Mouse (Mus musculus): ENCODE results near the gene Rbm42. TPM values are rescaled to one million over a fixed set of nuclear protein-coding genes. Genes with fewer than 3 reads are reported as not detected.

Rbm42 gene
- 73.7 and 92.8 TPM in 2 replicates for polyA plus RNA-seq (2015; fragmentation: Nextera tagmentation; extraction: Ambion mirVana)

GRCm38 (mm10) chr7:30649591-30650540 is at the start of gene Rbm42:
TSS of gene Rbm42 (minus strand) at chr7:30650317.
- WGBS, result 1% methylated on average over 59 of the region's 59 CpGs
- H3K36me3 ChIP-seq, result peaks cover 46% of the 10 kb centered on the region

GRCm38 (mm10) chr7:30698589-30698988 is 48.5 kb upstream of the Rbm42 start, which contains the start of gene 2200002J24Rik:
TSS of gene 2200002J24Rik (plus strand) at chr7:30698926.
- no peaks in the 10 kb centered on the region for H3K9me3 ChIP-seq (replicated peaks)
- H3K27ac ChIP-seq, result no peak within 1 kb of the TSS; the same call in 1 of the 2 replicates
- no peak within 1 kb of the TSS for H3K9ac ChIP-seq
- 0 out of 2 replicates have a peak, but pooled peaks have one; percentile 18 for ATAC-seq (replicated peaks; ENCODE audit: insufficient number of reproducible peaks, insufficient read depth, low FRiP score, low read depth)
- 42% methylated on average over 9 of the region's 9 CpGs for WGBS
- H3K4me3 ChIP-seq, result no peak within 1 kb of the TSS
- peaks cover 8% of the 10 kb centered on the region for H3K4me1 ChIP-seq (replicated peaks)
- no peaks in the 10 kb centered on the region for H3K36me3 ChIP-seq
- H3K4me2 ChIP-seq, result no peak within 1 kb of the TSS
- H3K27me3 ChIP-seq, result no peaks in the 10 kb centered on the region

More at GRCm38 (mm10) chr7:30649591-30650540, at the start of gene Rbm42:
- H3K4me2 ChIP-seq, result peak within 1 kb of the TSS; percentile 85
- peak within 1 kb of the TSS; percentile 63 for H3K27ac ChIP-seq
- H3K4me1 ChIP-seq (replicated peaks), result peaks cover 9% of the 10 kb centered on the region
- no peaks in the 10 kb centered on the region for H3K9me3 ChIP-seq (replicated peaks)
- H3K9ac ChIP-seq, result peak within 1 kb of the TSS; percentile 93
- H3K27me3 ChIP-seq, result no peaks in the 10 kb centered on the region
- ATAC-seq (replicated peaks; ENCODE audit: insufficient number of reproducible peaks, insufficient read depth, low FRiP score, low read depth), result peak; percentile 99
- H3K4me3 ChIP-seq, result peak within 1 kb of the TSS; percentile 82

GRCm38 (mm10) chr7:30698101-30698500 is 48.0 kb upstream of the Rbm42 start:
- H3K27me3 ChIP-seq, result no peaks in the 10 kb centered on the region
- no peak for ATAC-seq (replicated peaks; ENCODE audit: insufficient number of reproducible peaks, insufficient read depth, low FRiP score, low read depth)
- no peak overlapping the region for H3K4me3 ChIP-seq
- H3K4me2 ChIP-seq, result no peak overlapping the region
- H3K4me1 ChIP-seq (replicated peaks), result peaks cover 8% of the 10 kb centered on the region
- H3K9ac ChIP-seq, result no peak overlapping the region
- H3K27ac ChIP-seq, result no peak overlapping the region; the same call in 1 of the 2 replicates
- WGBS, result 44% methylated on average over 5 of the region's 5 CpGs
- no peaks in the 10 kb centered on the region for H3K36me3 ChIP-seq
- no peaks in the 10 kb centered on the region for H3K9me3 ChIP-seq (replicated peaks)

- H3K36me3 ChIP-seq, result no peaks in the 10 kb centered on the region
- 83% methylated on average over 6 of the region's 6 CpGs for WGBS
- no peak overlapping the region for H3K9ac ChIP-seq
- H3K4me1 ChIP-seq (replicated peaks), result no peaks in the 10 kb centered on the region
- H3K4me3 ChIP-seq, result no peak overlapping the region
- no peaks in the 10 kb centered on the region; the same call in 1 of the 2 replicates for H3K27me3 ChIP-seq
- H3K9me3 ChIP-seq (replicated peaks), result no peaks in the 10 kb centered on the region
- no peak for ATAC-seq (replicated peaks; ENCODE audit: insufficient number of reproducible peaks, insufficient read depth, low FRiP score, low read depth)
- no peak overlapping the region for H3K4me2 ChIP-seq
- H3K27ac ChIP-seq, result no peak overlapping the region
Observed at GRCm38 (mm10) chr7:30688325-30688724, 38.2 kb upstream of the Rbm42 start.

GRCm38 (mm10) chr7:30683425-30683824 is 33.3 kb upstream of the Rbm42 start:
- H3K27me3 ChIP-seq, result no peaks in the 10 kb centered on the region; the same call in 1 of the 2 replicates
- no peak overlapping the region for H3K4me2 ChIP-seq
- H3K36me3 ChIP-seq, result no peaks in the 10 kb centered on the region
- H3K4me3 ChIP-seq, result no peak overlapping the region
- no peak overlapping the region for H3K9ac ChIP-seq
- no peak overlapping the region for H3K27ac ChIP-seq
- ATAC-seq (replicated peaks; ENCODE audit: insufficient number of reproducible peaks, insufficient read depth, low FRiP score, low read depth), result no peak
- H3K9me3 ChIP-seq (replicated peaks), result no peaks in the 10 kb centered on the region
- 70% methylated on average over 2 of the region's 2 CpGs for WGBS
- H3K4me1 ChIP-seq (replicated peaks), result peaks cover 5% of the 10 kb centered on the region; the same call in 1 of the 2 replicates

- Histone ChIP-seq H3K27ac (no peak overlapping the region), H3K9ac (no peak overlapping the region), H3K4me2 (no peak overlapping the region), H3K36me3 (no peaks in the 10 kb centered on the region), H3K4me3 (no peak overlapping the region), H3K9me3 (replicated peaks) (no peaks in the 10 kb centered on the region), H3K4me1 (replicated peaks) (peaks cover 5% of the 10 kb centered on the region; the same call in 1 of the 2 replicates), H3K27me3 (no peaks in the 10 kb centered on the region)
- WGBS, result 41% methylated on average over 5 of the region's 5 CpGs
- no peak for ATAC-seq (replicated peaks; ENCODE audit: insufficient number of reproducible peaks, insufficient read depth, low FRiP score, low read depth)
Observed at GRCm38 (mm10) chr7:30681897-30682296, 31.8 kb upstream of the Rbm42 start.

GRCm38 (mm10) chr7:30678263-30678975 is 28.3 kb upstream of the Rbm42 start:
- Histone ChIP-seq H3K36me3 (no peaks in the 10 kb centered on the region), H3K9ac (no peak overlapping the region), H3K27ac (no peak overlapping the region), H3K9me3 (replicated peaks) (no peaks in the 10 kb centered on the region), H3K4me1 (replicated peaks) (peaks cover 5% of the 10 kb centered on the region; the same call in 1 of the 2 replicates), H3K4me3 (no peak overlapping the region), H3K27me3 (no peaks in the 10 kb centered on the region), H3K4me2 (no peak overlapping the region)
- 47% methylated on average over 5 of the region's 5 CpGs for WGBS
- no peak for ATAC-seq (replicated peaks; ENCODE audit: insufficient number of reproducible peaks, insufficient read depth, low FRiP score, low read depth)

GRCm38 (mm10) chr7:30671480-30671879 is 21.4 kb upstream of the Rbm42 start, which contains the start of gene Pmis2:
TSS of gene Pmis2 (minus strand) at chr7:30671605.
- no peaks in the 10 kb centered on the region for H3K36me3 ChIP-seq
- 0 out of 2 replicates have a peak, but pooled peaks cover 5% of the 10 kb centered on the region for H3K27me3 ChIP-seq
- WGBS, result 56% methylated on average over 9 of the region's 9 CpGs
- no peak within 1 kb of the TSS for H3K4me3 ChIP-seq
- no peak within 1 kb of the TSS for H3K27ac ChIP-seq
- H3K9ac ChIP-seq, result no peak within 1 kb of the TSS
- no peaks in the 10 kb centered on the region for H3K4me1 ChIP-seq (replicated peaks)
- no peak for ATAC-seq (replicated peaks; ENCODE audit: insufficient number of reproducible peaks, insufficient read depth, low FRiP score, low read depth)
- H3K4me2 ChIP-seq, result no peak within 1 kb of the TSS
- H3K9me3 ChIP-seq (replicated peaks), result no peaks in the 10 kb centered on the region

- Histone ChIP-seq H3K27ac (no peak overlapping the region), H3K9me3 (replicated peaks) (no peaks in the 10 kb centered on the region), H3K4me3 (no peak overlapping the region), H3K4me2 (no peak overlapping the region), H3K4me1 (replicated peaks) (peaks cover 10% of the 10 kb centered on the region), H3K9ac (no peak overlapping the region), H3K27me3 (0 out of 2 replicates have a peak, but pooled peaks cover 5% of the 10 kb centered on the region), H3K36me3 (no peaks in the 10 kb centered on the region)
- 42% methylated on average over 3 of the region's 3 CpGs for WGBS
- ATAC-seq (replicated peaks; ENCODE audit: insufficient number of reproducible peaks, insufficient read depth, low FRiP score, low read depth), result no peak
Observed at GRCm38 (mm10) chr7:30669229-30669628, 19.1 kb upstream of the Rbm42 start.

- peak overlapping the region; percentile 91 for H3K4me2 ChIP-seq
- peaks cover 11% of the 10 kb centered on the region for H3K4me1 ChIP-seq (replicated peaks)
- no peaks in the 10 kb centered on the region for H3K9me3 ChIP-seq (replicated peaks)
- H3K27ac ChIP-seq, result peak overlapping the region; percentile 48; the same call in 1 of the 2 replicates
- no peak for ATAC-seq (replicated peaks; ENCODE audit: insufficient number of reproducible peaks, insufficient read depth, low FRiP score, low read depth)
- H3K36me3 ChIP-seq, result peaks cover 13% of the 10 kb centered on the region
- 0 out of 2 replicates have a peak, but pooled peaks cover 5% of the 10 kb centered on the region for H3K27me3 ChIP-seq
- WGBS, result 7% methylated on average over 11 of the region's 11 CpGs
- H3K4me3 ChIP-seq, result peak overlapping the region; percentile 79
- peak overlapping the region; percentile 83 for H3K9ac ChIP-seq
Observed at GRCm38 (mm10) chr7:30665321-30665720, 15.2 kb upstream of the Rbm42 start.
